Mouse (Mus musculus): ENCODE measurements at regions not wholly inside any gene's neighbourhood (a gene's known extent, or its start where the extent isn't known, plus 50 kb on each side); places are given as distances from the start of the nearest gene placed in this dataset.
A peak's percentile ranks its signal among the peaks of the same experiment; 100 is the strongest.

DNA sequence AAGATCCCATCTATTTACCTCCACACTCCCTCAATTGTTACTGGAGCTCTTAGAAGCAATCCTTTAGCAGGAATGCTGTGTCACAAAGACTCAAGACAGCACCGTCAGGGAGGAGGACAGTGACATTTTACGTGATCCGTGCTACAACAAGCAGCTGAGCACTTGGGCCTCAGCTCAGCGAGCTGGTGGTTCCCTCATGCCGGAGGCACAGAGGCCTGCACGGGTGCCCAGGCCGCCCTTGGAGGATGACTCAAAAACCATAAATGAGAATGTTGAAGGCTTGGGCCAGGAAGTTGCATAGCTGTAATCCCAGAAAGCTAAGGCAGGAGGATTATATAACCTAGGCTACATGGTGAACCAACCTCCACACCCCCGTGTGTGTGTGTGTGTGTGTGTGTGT, 89.6 kb upstream of the Spred2 start:
- TF ChIP-seq POLR2A (IDR thresholded peaks at IDR 0.05; ENCODE audit: borderline replicate concordance, extremely low read depth, insufficient read depth, insufficient read length), result no peak
- Histone ChIP-seq H3K9me3 (ENCODE audit: control insufficient read depth, low read length) (no peaks in the 10 kb centered on the region), H3K4me2 (replicated peaks; ENCODE audit: low read depth, low read length, severe bottlenecking) (no peak overlapping the region), H3K36me3 (ENCODE audit: control insufficient read depth, insufficient read depth, low read length) (no peaks in the 10 kb centered on the region), H3K4me1 (ENCODE audit: control insufficient read depth, insufficient read depth, low read length) (peaks cover 9% of the 10 kb centered on the region; the same call in 1 of the 2 replicates), H3K4me3 (replicated peaks; ENCODE audit: low read length) (no peak overlapping the region), H3K9ac (ENCODE audit: low read depth, low read length, severe bottlenecking) (no peak overlapping the region), H3K27ac (replicated peaks; ENCODE audit: low read depth, low read length) (no peak overlapping the region), H3K27me3 (ENCODE audit: control insufficient read depth, insufficient read depth, low read length) (no peaks in the 10 kb centered on the region)
- DNase-seq (ENCODE audit: low spot score) (no peak), ATAC-seq (ENCODE audit: low FRiP score, low read depth) (no peak)
- 81% methylated on average over 8 of the region's 8 CpGs for WGBS

DNA sequence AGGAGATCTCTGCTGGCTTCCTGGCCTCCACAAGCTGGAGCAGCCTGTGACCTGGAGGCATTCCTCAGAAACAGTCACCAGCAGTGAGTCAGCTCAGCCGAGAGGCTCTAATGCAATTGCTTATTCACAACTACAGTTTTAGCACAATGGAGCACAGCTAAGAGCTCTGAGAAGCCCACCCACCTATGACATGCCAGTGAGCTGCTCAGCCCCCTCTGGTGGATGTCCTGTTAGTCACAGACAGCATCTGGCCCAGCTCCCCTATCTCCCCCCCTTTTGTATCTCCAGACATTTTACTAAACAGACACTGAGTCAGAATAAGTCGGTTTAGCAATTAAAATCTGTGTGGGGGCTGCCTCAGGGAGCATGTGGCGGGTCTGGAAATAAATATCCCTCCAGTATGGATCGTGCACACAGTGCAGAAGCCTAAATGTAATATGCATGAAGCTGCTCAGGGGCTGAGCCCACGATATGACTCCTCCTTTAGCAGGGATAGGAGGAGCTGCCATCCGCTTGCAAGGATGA, 88.9 kb upstream of the Spred2 start:
- no peaks in the 10 kb centered on the region for H3K9me3 ChIP-seq (ENCODE audit: control insufficient read depth, low read length)
- no peak overlapping the region for H3K4me3 ChIP-seq (replicated peaks; ENCODE audit: low read length)
- no peak overlapping the region for H3K4me2 ChIP-seq (replicated peaks; ENCODE audit: low read depth, low read length, severe bottlenecking)
- peak; percentile 53 for DNase-seq (ENCODE audit: low spot score)
- no peak overlapping the region for H3K9ac ChIP-seq (ENCODE audit: low read depth, low read length, severe bottlenecking)
- peak; percentile 69; the same call in 1 of the 2 replicates for ATAC-seq (ENCODE audit: low FRiP score, low read depth)
- 18% methylated on average over 6 of the region's 6 CpGs for WGBS
- no peak overlapping the region for H3K27ac ChIP-seq (replicated peaks; ENCODE audit: low read depth, low read length)
- peaks cover 7% of the 10 kb centered on the region; the same call in 1 of the 2 replicates for H3K4me1 ChIP-seq (ENCODE audit: control insufficient read depth, insufficient read depth, low read length)
- no peaks in the 10 kb centered on the region for H3K27me3 ChIP-seq (ENCODE audit: control insufficient read depth, insufficient read depth, low read length)
- no peaks in the 10 kb centered on the region for H3K36me3 ChIP-seq (ENCODE audit: control insufficient read depth, insufficient read depth, low read length)
- TF ChIP-seq POLR2A (IDR thresholded peaks at IDR 0.05; ENCODE audit: borderline replicate concordance, extremely low read depth, insufficient read depth, insufficient read length), result no peak

DNA sequence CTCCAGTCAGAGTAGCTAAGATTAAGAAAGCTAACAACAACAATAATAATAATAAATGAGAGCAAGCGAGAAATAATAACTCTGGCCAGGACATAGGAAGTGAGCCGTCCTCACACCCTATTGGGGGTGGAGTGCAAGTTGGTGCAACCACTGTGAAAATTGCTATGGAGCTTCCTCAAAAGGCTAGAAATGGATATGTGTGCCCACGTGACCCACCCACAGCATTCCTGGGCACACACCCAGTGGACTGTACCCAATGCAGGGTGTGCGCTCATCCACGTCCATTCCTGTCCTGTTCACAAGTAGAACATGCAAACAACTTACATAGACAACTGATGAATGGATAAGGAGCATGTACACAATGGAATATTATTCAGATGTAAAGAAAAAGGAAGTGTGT, 85.2 kb upstream of the Spred2 start:
- ATAC-seq (ENCODE audit: low FRiP score, low read depth), result no peak
- no peaks in the 10 kb centered on the region for H3K27me3 ChIP-seq (ENCODE audit: control insufficient read depth, insufficient read depth, low read length)
- 86% methylated on average over 5 of the region's 5 CpGs for WGBS
- no peak for DNase-seq (ENCODE audit: low spot score)
- peaks cover 4% of the 10 kb centered on the region; the same call in 1 of the 2 replicates for H3K4me1 ChIP-seq (ENCODE audit: control insufficient read depth, insufficient read depth, low read length)
- H3K9ac ChIP-seq (ENCODE audit: low read depth, low read length, severe bottlenecking), result no peak overlapping the region
- no peak for TF ChIP-seq POLR2A (IDR thresholded peaks at IDR 0.05; ENCODE audit: borderline replicate concordance, extremely low read depth, insufficient read depth, insufficient read length)
- H3K27ac ChIP-seq (replicated peaks; ENCODE audit: low read depth, low read length), result no peak overlapping the region
- H3K9me3 ChIP-seq (ENCODE audit: control insufficient read depth, low read length), result no peaks in the 10 kb centered on the region
- H3K4me2 ChIP-seq (replicated peaks; ENCODE audit: low read depth, low read length, severe bottlenecking), result no peak overlapping the region
- H3K36me3 ChIP-seq (ENCODE audit: control insufficient read depth, insufficient read depth, low read length), result no peaks in the 10 kb centered on the region
- no peak overlapping the region for H3K4me3 ChIP-seq (replicated peaks; ENCODE audit: low read length)

DNA sequence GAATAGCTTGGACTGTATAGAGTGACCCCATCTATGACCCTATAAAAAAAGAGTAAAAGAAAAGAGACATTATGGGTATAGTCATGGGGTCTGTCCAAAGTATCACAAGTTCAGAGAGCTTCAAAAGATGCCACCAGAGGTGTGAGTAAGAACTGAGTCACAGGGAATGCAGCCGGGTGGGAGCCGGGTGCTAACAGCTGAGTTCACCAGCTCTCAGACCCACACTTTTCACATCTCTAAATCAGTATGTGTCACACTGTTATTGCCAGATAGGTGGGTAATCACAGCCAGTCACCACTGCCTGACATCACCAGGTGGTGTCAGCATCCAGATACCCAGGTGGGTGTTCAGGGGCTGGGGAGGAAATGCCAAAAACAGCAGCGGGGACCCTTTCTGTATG, 81.1 kb upstream of the Spred2 start:
- ATAC-seq (ENCODE audit: low FRiP score, low read depth), result no peak
- Histone ChIP-seq H3K9ac (ENCODE audit: low read depth, low read length, severe bottlenecking) (no peak overlapping the region), H3K4me2 (replicated peaks; ENCODE audit: low read depth, low read length, severe bottlenecking) (no peak overlapping the region), H3K9me3 (ENCODE audit: control insufficient read depth, low read length) (no peaks in the 10 kb centered on the region), H3K4me1 (ENCODE audit: control insufficient read depth, insufficient read depth, low read length) (no peaks in the 10 kb centered on the region), H3K27me3 (ENCODE audit: control insufficient read depth, insufficient read depth, low read length) (no peaks in the 10 kb centered on the region), H3K27ac (replicated peaks; ENCODE audit: low read depth, low read length) (no peak overlapping the region), H3K36me3 (ENCODE audit: control insufficient read depth, insufficient read depth, low read length) (no peaks in the 10 kb centered on the region), H3K4me3 (replicated peaks; ENCODE audit: low read length) (no peak overlapping the region)
- DNase-seq (ENCODE audit: low spot score), result no peak
- TF ChIP-seq POLR2A (IDR thresholded peaks at IDR 0.05; ENCODE audit: borderline replicate concordance, extremely low read depth, insufficient read depth, insufficient read length), result no peak
- WGBS, result 81% methylated on average over 3 of the region's 3 CpGs

DNA sequence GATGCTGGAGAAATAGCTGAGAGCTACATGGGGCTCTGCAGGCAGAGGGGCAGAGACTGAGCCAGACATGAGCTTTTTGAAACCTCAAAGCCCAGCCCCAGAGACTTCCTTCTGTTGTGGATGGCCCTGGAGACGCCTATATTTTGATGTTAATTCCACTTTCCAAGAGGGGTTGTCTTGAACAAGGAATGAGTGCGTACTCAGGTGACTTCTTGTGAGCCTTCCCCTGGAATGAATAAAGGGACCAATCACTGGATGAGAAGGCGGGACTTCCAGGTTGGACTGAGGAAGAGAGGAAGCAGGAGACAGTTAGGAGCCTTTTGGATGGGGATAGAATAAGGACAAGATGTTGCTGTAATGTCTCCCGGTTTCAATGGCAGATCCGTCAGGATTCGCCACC, 76.3 kb upstream of the Spred2 start:
- WGBS, result 95% methylated on average over 6 of the region's 6 CpGs
- no peak for ATAC-seq (ENCODE audit: low FRiP score, low read depth)
- H3K4me1 ChIP-seq (ENCODE audit: control insufficient read depth, insufficient read depth, low read length), result peaks cover 15% of the 10 kb centered on the region
- DNase-seq (ENCODE audit: low spot score), result no peak
- H3K4me2 ChIP-seq (replicated peaks; ENCODE audit: low read depth, low read length, severe bottlenecking), result no peak overlapping the region
- TF ChIP-seq POLR2A (IDR thresholded peaks at IDR 0.05; ENCODE audit: borderline replicate concordance, extremely low read depth, insufficient read depth, insufficient read length), result no peak
- no peaks in the 10 kb centered on the region for H3K9me3 ChIP-seq (ENCODE audit: control insufficient read depth, low read length)
- H3K27me3 ChIP-seq (ENCODE audit: control insufficient read depth, insufficient read depth, low read length), result no peaks in the 10 kb centered on the region
- H3K4me3 ChIP-seq (replicated peaks; ENCODE audit: low read length), result no peak overlapping the region
- no peak overlapping the region for H3K27ac ChIP-seq (replicated peaks; ENCODE audit: low read depth, low read length)
- H3K36me3 ChIP-seq (ENCODE audit: control insufficient read depth, insufficient read depth, low read length), result no peaks in the 10 kb centered on the region
- no peak overlapping the region for H3K9ac ChIP-seq (ENCODE audit: low read depth, low read length, severe bottlenecking)

DNA sequence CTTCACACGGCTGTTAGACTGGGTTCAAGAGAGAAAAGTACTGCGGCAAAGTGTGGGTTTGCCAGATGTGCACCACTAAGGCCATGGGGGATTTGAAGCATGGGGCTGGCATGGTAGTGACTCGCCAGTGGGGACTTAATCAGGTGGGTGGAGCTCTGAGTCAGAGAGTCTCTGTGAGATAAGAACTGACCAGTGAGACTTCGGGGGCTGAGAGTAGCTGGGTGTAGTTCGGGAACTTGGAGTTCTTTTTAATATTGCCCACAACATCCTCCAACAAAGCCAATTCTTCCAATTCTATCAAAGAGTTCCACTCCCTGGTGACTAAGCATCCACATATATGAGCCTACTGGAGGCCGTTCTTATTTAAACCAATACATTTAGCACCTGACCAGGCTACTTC, 75.8 kb upstream of the Spred2 start:
- Histone ChIP-seq H3K9me3 (ENCODE audit: control insufficient read depth, low read length) (no peaks in the 10 kb centered on the region), H3K27me3 (ENCODE audit: control insufficient read depth, insufficient read depth, low read length) (no peaks in the 10 kb centered on the region), H3K9ac (ENCODE audit: low read depth, low read length, severe bottlenecking) (no peak overlapping the region), H3K4me2 (replicated peaks; ENCODE audit: low read depth, low read length, severe bottlenecking) (no peak overlapping the region), H3K36me3 (ENCODE audit: control insufficient read depth, insufficient read depth, low read length) (no peaks in the 10 kb centered on the region), H3K4me3 (replicated peaks; ENCODE audit: low read length) (no peak overlapping the region), H3K4me1 (ENCODE audit: control insufficient read depth, insufficient read depth, low read length) (peaks cover 15% of the 10 kb centered on the region), H3K27ac (replicated peaks; ENCODE audit: low read depth, low read length) (no peak overlapping the region)
- TF ChIP-seq POLR2A (IDR thresholded peaks at IDR 0.05; ENCODE audit: borderline replicate concordance, extremely low read depth, insufficient read depth, insufficient read length), result no peak
- DNase-seq (ENCODE audit: low spot score) (no peak), ATAC-seq (ENCODE audit: low FRiP score, low read depth) (no peak)
- 84% methylated on average over 6 of the region's 6 CpGs for WGBS
